Mouse (Mus musculus) 416B (cell line): ENCODE results near the gene Vps26c.

ENCODE experiments used
- DNase-seq: peaks from one replicate; pipeline ENCODE4 v3.0.0; 2011; ENCODE audit warnings: low read depth

Vps26c gene

GRCm38 (mm10) chr16:94526344-94527151, at the start of gene Vps26c:
Gene Vps26c (minus strand): TSS chr16:94526830.
- DNase-seq = peak; percentile 100

GRCm38 (mm10) chr16:94575757-94576156, 49.1 kb upstream of the Vps26c start:
- no peak for DNase-seq

GRCm38 (mm10) chr16:94574718-94575094, 48.1 kb upstream of the Vps26c start:
- peak; percentile 55 for DNase-seq

GRCm38 (mm10) chr16:94574025-94574717, 47.5 kb upstream of the Vps26c start:
- DNase-seq = no peak

DNA sequence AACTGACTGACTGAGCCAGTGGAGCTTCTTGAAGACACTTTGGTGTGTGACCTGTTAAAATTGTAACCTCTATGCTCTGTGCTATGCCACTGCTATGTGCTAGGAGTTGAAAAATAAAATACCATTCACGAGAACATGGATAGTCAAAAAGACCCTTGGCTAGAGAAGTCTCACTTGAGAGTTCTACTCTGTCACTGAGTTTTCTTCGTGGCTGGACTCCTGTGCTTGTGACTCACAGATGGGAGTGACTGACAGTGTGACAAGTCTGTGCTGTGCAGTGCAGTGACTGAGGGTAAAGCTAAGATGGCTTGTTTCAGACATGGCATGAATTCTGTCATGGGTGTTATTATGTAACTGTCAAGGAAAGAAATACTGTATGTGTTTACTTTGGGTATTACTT, 45.8 kb upstream of the Vps26c start:
- peak; percentile 65 for DNase-seq

GRCm38 (mm10) chr16:94571111-94571993, 44.7 kb upstream of the Vps26c start:
- peak; percentile 75 for DNase-seq

DNA sequence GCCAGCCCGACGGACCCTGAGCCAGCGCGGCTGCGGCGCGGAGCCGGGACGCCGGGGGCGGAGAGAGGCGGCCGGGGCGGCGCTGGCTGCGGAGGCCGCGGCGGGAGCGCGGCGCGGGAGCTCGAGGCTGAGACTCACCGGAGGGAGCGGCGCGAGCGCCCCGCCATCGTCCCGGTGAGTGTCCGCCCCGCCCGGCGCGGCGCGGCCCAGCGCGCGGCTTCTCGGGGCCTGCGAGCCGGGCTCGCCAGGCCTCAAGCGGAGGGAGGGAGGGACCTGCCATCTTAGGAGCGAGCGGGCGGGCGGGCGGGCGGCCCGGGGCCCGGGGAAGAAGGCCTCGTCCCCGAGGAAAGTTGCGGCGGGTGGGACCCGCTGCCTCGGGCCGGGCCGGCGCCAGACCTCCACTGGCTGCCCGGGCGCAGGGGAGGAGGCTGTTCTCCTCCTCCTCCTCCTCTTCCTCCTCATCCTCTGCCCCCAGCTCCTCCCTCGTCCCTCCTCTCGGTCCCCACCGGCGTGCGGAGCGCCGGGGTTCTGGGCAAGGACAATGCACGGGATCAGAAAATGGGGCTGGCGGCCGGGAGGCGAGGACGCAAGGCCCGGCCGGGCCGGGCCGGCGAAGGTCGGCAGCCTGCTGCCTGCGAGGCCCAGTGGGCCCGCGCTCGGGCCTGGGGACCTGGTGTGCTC, 43.9 kb upstream of the Vps26c start:
- DNase-seq = peak; percentile 68

- DNase-seq = peak; percentile 99
Observed at GRCm38 (mm10) chr16:94569229-94570176, 42.9 kb upstream of the Vps26c start, which contains the start of gene Dyrk1a. Gene Dyrk1a (plus strand): TSS chr16:94570010.

DNA sequence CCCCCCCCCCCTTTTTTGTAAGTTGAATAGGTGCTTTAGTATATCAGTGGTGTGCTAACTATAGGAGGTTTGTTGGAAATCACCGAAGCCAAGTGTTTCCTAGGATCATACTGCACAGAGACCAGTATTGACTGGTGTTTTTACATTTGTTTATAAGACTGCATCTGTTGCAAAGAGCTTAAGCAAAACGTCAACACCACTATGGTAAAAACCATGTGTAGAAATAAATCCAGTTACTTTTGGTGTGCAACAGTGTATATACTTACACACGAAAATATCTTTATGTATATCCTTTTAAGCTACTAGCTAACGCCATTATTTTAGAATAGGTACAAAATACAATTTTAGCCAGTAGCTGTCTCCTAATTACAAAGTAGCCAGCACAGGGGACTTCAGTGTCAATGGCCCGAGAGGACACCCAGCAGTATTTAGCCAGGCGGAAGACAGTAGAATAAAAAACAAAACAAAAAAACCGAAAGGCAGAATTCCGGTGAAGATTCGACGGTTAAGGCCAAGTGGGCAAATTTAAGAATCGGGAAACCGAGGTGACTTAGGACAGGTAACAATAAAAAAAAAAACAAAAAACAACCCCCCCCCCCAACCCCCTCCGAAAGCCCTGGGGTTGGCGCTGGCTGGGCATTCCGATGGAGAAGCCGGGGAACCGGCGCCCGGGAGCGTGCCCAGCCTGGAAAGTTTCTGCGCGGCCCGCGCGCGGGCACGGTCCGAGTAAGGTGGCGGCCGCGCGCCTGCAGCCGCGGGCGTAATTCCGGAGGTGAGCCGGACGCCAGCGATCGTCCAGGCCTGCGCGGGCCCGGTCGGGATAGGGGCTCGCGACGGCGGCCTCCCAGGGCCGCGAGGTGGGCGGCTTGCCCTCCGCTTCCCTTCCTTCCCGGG, 42.0 kb upstream of the Vps26c start:
- peak; percentile 76 for DNase-seq

- DNase-seq = no peak
Observed at GRCm38 (mm10) chr16:94567751-94568150, 41.1 kb upstream of the Vps26c start.

DNA sequence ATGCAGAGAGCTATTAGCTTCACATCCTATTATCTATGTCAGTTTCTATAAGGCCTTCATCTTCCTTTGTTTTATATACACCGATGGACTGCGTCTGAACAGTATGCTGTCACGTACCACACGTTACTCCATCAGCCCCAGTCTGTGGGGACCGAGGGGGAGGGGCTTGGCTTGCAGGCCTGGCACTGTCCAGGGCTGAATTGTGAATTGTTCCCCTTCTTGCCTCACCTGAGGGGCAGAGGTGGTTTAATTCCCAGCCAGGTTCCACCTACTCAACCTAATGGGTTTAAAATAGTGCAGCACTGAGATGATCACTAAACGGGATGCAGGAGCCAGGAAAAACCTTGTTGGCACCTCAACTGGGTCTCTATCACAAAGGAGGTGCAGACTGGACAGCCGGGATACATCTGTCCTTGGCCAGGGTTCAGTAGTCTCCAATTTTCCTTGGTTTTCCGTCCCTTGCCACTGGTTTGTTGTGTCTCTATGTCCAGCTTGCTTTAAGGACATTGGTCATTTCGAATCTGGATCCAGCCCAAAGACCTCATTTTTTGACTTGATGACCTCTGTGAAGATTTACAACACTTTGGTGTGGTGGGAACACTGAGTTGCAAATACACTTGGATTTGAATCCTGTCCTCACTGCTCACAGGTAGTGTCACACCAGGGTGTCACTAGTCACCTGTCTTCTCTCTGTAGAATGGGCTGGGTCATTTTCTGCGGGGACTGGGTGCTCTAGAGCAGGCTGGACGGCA, 40.4 kb upstream of the Vps26c start:
- DNase-seq = no peak

DNA sequence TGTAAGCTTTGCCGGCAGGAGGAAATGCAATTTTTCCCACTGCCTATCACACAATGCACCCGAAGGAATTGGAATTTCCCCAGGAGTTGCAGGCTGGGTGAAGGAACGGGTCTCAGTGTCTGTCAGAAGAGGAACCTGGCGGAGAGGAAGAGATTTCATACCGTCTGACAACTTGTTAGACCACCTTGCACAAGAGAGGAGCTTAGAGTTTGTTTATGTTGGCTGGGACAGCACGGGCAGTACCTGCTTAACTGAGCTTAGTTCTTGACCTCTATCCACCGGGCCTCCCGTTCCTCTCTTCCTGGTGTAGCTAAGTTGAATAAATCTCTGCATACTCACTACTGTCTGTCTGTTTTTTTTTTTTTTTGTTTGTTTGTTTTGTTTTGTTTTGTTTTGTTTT, 39.5 kb upstream of the Vps26c start:
- no peak for DNase-seq

GRCm38 (mm10) chr16:94560618-94561017, 34.0 kb upstream of the Vps26c start:
- peak; percentile 95 for DNase-seq

DNA sequence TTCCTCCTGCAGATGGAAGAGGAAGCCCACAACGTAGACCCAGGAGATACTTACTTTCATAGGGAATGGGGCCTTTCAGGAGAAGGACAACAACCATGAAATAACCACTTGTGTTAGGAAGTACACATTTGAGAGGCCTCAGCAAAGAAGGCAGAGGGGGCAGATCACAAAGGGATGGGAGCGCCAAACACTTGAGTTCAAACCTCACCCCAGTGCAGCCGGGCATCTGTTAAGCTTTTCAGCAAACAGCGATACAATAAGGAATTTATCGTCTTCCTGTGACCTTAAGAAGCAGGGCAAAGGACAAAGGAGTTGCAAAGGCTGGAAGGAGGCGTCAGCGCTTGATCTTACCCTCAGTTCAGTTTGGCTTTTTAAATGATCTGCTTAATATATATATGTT, 33.2 kb upstream of the Vps26c start:
- DNase-seq = no peak

DNA sequence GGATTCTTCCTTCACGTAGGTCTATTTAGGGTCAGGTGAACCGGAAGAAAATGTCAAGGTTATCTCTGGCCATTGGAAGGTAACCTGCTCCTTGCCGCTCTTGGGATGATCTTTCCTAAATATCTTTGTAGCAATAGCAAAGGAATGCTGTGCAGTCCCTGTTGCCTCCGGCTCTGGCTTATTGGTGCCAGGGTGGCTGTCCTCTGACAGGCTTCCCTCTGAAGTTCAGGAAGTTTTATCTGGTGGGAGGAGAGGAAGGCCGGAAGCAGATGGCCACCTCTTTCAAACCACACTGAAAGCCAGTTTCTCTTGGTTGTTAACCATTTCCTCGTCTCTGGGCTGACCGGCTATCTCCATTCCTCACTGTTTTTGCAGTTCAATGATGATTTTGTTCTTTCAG, 32.7 kb upstream of the Vps26c start:
- DNase-seq = peak; percentile 92

DNA sequence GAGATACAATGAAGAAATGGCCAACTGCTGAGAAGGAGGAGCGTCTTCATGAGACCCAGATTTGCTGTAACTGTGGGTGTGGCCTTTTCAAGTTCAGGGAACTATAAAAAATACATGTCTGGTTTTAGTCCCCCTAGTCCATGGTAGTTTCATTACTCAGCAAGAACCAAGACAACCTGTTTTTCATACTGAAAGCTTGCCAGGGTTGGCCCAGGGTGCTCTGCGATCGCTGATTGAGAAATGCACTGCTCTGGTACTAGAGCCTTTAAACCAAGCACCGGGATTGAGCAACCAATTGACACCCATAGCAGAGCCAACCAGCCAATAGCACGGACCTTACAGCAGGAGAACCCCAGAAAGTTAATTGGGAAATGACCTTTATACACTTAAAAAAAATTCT, 29.6 kb upstream of the Vps26c start:
- peak; percentile 63 for DNase-seq

GRCm38 (mm10) chr16:94555346-94555745, 28.7 kb upstream of the Vps26c start:
- DNase-seq = no peak

DNA sequence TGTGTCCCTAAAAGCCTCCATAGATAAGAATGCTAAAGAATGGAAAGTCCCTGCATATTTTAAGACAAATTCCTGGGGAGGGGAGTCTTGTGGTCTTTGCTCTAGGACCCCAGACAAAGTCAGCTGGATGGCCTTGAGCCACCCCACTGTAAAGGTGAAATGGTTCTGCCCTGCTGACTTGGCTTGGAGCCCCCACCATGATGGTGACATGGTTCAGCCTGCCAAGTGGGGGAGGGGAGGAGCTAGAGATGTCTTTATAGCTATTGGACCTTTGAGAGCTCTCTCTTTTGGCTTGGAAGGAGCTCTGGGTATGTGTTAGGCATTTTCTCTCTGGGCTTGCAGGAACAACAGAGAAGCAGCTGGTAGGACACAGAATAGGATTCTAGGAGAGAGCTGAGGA, 25.3 kb upstream of the Vps26c start:
- DNase-seq = no peak

DNA sequence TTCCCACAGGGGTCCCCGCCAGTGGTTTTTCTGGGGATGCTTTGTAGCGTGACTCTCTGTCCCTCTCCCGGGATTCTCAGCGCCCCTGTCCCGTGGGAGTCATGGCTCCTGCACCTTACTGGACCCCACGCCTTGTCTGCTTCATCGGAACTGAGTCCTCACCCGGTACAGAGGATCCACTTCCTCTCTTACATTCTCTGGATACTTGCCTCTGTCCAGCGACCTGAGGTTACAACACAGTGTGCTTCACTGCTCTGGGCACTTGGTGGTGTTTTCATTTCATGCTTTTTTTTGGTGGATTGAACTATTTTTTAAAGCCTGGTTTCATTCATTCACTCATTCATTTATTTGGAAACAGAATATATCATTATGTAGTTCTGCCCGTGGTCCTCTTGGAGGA, 23.2 kb upstream of the Vps26c start:
- no peak for DNase-seq
